9 mouse cellular contexts compared by ENCODE assay signal in the genomic region with DNA sequence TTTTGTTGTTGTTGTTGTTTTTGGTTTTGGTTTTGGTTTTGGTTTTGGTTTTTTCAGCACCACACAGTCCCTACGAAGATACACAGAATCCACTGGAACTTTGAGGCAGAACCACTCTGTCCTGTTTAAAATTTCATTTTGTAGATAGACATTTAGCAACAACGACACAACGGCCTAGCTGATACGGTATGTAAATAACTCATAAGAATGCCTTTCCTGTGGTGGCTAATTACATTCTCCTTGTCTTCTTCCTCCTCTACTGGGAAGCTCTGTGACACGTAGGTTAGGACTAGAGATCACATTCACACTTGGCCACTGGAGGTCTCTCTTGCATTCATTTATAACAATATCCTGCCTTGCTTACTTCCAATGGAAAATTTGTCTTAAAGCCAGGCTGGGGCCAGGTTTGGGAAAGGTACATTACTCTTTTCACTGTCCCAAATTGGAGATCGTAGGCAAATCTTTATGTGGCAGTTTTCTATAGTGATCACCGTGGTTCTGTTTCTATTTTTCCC. TPM values are rescaled to one million over a fixed set of nuclear protein-coding genes. Genes with fewer than 3 reads are reported as not detected.
DNase-seq lines count a peak whose midpoint lies in the region; ATAC-seq and TF ChIP-seq lines count a peak whose summit lies in the region.
"Had no signal": no experiment of that assay in that cellular context is flagged by ENCODE, and none has a peak within 500 bp of the region (broad histone marks: within the 10 kb centered on the region; RNA-seq: fewer than 3 reads in every experiment).

No protein-coding gene starts in this region.

- H3K27ac ChIP-seq in liver, postnatal 0 days (ENCODE audit: low read depth): no peak overlapping the region
- H3K27ac ChIP-seq in liver, embryonic 12.5 days: no peak overlapping the region
- H3K27ac ChIP-seq: midbrain, embryonic 12.5 days had no signal

- peak; percentile 19 for DNase-seq in adrenal gland, postnatal 10 days
- DNase-seq in adrenal gland, adult 8-10 months: no peak
- no peak for DNase-seq in liver, postnatal 0 days
- peak; percentile 45 to 58 for DNase-seq in cerebellum, postnatal 14 days
- peak; percentile 24 for DNase-seq in large intestine, adult 2 months (ENCODE audit: low read depth, low spot score)
- DNase-seq in retina, postnatal 1 day: peak; percentile 27
- no peak for DNase-seq in thymus, postnatal 36 days

- H3K9ac ChIP-seq in liver, postnatal 0 days (replicated peaks): no peak overlapping the region
- H3K9ac ChIP-seq in liver, embryonic 12.5 days: no peak overlapping the region
- H3K9ac ChIP-seq: midbrain, embryonic 12.5 days had no signal

- TF ChIP-seq EP300 in liver, postnatal 0 days (IDR thresholded peaks at IDR 0.05; ENCODE audit: low read depth): no peak

- no peaks in the 10 kb centered on the region for H3K9me3 ChIP-seq in liver, postnatal 0 days (ENCODE audit: low read length)
- no peaks in the 10 kb centered on the region for H3K9me3 ChIP-seq in liver, embryonic 12.5 days (replicated peaks)
- H3K9me3 ChIP-seq: midbrain, embryonic 12.5 days had no signal

- 37% methylated on average over 7 of the region's 7 CpGs for WGBS in liver, postnatal 0 days (ENCODE audit: insufficient replicate concordance)
- WGBS in liver, embryonic 12.5 days (ENCODE audit: insufficient replicate concordance): 25% methylated on average over 7 of the region's 7 CpGs
- WGBS in large intestine, adult 2 months: 26% methylated on average over 7 of the region's 7 CpGs

- no peaks in the 10 kb centered on the region for H3K4me1 ChIP-seq in liver, postnatal 0 days (ENCODE audit: insufficient read depth)
- H3K4me1 ChIP-seq in liver, embryonic 12.5 days: no peaks in the 10 kb centered on the region
- H3K4me1 ChIP-seq: midbrain, embryonic 12.5 days had no signal

- no peaks in the 10 kb centered on the region for H3K27me3 ChIP-seq in liver, postnatal 0 days (ENCODE audit: insufficient read depth, low read length)
- H3K27me3 ChIP-seq in liver, embryonic 12.5 days (replicated peaks): no peaks in the 10 kb centered on the region
- H3K27me3 ChIP-seq: midbrain, embryonic 12.5 days had no signal

- H3K4me2 ChIP-seq in liver, postnatal 0 days (ENCODE audit: low read depth, low read length): no peak overlapping the region
- no peak overlapping the region for H3K4me2 ChIP-seq in liver, embryonic 12.5 days
- H3K4me2 ChIP-seq: midbrain, embryonic 12.5 days had no signal

- no peak for ATAC-seq in liver, postnatal 0 days
- no peak for ATAC-seq in liver, embryonic 12.5 days

- no peaks in the 10 kb centered on the region for H3K36me3 ChIP-seq in liver, postnatal 0 days (replicated peaks; ENCODE audit: insufficient read depth, low read length)
- H3K36me3 ChIP-seq in liver, embryonic 12.5 days: no peaks in the 10 kb centered on the region
- H3K36me3 ChIP-seq: midbrain, embryonic 12.5 days had no signal

- TF ChIP-seq CTCF in liver, postnatal 0 days (IDR thresholded peaks at IDR 0.05; ENCODE audit: low read depth): peak; percentile 32; the same call in 1 of the 2 replicates

- no peak overlapping the region for H3K4me3 ChIP-seq in liver, postnatal 0 days (ENCODE audit: low read depth, low read length)
- no peak overlapping the region for H3K4me3 ChIP-seq in liver, embryonic 12.5 days
- H3K4me3 ChIP-seq: midbrain, embryonic 12.5 days had no signal

RNA-seq across cellular contexts. Expression of a gene that starts 24.0 kb away (rescaled TPM):
- total RNA-seq in adrenal gland, postnatal 10 days (2021): not detected
- total RNA-seq in adrenal gland, adult 8-10 months (2022): not detected
- not detected in 2 replicates for polyA plus RNA-seq in liver, postnatal 0 days (2015; fragmentation: Nextera tagmentation; extraction: Ambion mirVana)
- not detected in 2 replicates for polyA plus RNA-seq in liver, embryonic 12.5 days (2016; fragmentation: Nextera tagmentation; extraction: Ambion mirVana)
- not detected in 2 replicates for polyA plus RNA-seq in large intestine, adult 2 months (2012; rRNA removed)
- polyA plus RNA-seq: midbrain, embryonic 12.5 days had no signal

Comparison
In these comparisons a context has a peak if more than half of its experiments do, and no peak if none do; other contexts are left out.
1. DNase-seq: peak in adrenal gland, postnatal 10 days (single experiment), cerebellum, postnatal 14 days (2 of 2), large intestine, adult 2 months (single experiment) and retina, postnatal 1 day (single experiment); none in adrenal gland, adult 8-10 months (single experiment), liver, postnatal 0 days (single experiment) and thymus, postnatal 36 days (0 of 2).